Mouse (Mus musculus) gastrocnemius, adult 8-10 months (tissue): ENCODE data around the gene Tmem210. TPM values are rescaled to one million over a fixed set of nuclear protein-coding genes. Genes with fewer than 3 reads are reported as not detected.

ENCODE experiments used
- DNase-seq, 2 experiments: peaks; one replicate each; pipeline ENCODE4 v3.0.0; 2022; ENCODE audit warnings: low spot score in 2 of 2
- total RNA-seq, 4 experiments: library from RNA; stranded (reverse); gene quantifications; 2 replicates each; pipeline ENCODE4 v1.2.4; 2022

Tmem210 gene
- total RNA-seq, 4 experiments from 2014 or later: not detected

GRCm38 (mm10) chr2:25264851-25265250, 23.1 kb upstream of the Tmem210 start:
- DNase-seq: no peak

GRCm38 (mm10) chr2:25265897-25266656, 21.9 kb upstream of the Tmem210 start:
- DNase-seq: no peak

DNA sequence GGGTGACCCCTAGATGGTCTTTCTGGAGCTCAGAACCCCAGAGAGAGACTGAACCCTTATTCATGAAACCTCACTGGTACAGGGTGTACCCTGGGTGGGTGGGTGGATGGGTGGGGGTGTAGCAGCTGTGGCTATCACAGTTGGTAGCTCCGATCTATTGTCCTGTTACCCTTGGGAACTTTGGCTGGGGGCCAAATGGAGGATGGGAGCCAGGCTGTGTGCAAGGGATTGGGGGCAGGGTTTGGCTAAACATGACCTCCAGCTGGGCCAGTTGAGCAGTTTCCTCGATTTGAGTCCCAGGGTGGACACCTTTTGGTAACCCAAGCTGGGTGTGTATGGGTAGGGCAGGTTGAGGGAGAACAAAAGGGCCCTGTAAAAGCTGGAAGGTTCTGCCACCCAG, 21.2 kb upstream of the Tmem210 start:
- no peak for DNase-seq

GRCm38 (mm10) chr2:25267241-25267640, 20.7 kb upstream of the Tmem210 start:
- no peak for DNase-seq

GRCm38 (mm10) chr2:25267746-25268309, 20.1 kb upstream of the Tmem210 start:
- DNase-seq: no peak

- peak; percentile 92 to 95 for DNase-seq
Measured at GRCm38 (mm10) chr2:25271827-25272511, 16.0 kb upstream of the Tmem210 start, which contains the start of the genes Ssna1 and Anapc2. TSS of gene Ssna1 (minus strand) at chr2:25272438. TSS of gene Anapc2 (plus strand) at chr2:25272478.

- DNase-seq: no peak
Measured at GRCm38 (mm10) chr2:25272515-25272914, 15.4 kb upstream of the Tmem210 start.

DNA sequence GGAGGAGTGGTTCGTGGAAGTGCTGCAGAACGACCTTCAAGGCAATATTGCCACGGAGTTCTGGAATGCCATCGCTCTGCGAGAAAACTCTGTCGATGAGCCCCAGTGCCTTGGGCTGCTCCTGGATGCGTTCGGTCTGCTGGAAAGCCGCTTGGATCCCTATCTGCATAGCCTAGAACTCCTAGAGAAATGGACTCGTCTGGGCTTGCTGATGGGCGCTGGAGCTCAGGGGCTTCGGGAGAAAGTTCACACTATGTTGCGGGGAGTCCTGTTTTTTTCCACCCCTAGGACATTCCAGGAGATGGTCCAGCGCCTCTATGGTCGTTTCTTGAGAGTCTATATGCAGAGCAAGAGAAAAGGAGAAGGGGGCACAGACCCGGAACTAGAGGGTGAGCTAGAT, 14.9 kb upstream of the Tmem210 start:
- no peak for DNase-seq

DNA sequence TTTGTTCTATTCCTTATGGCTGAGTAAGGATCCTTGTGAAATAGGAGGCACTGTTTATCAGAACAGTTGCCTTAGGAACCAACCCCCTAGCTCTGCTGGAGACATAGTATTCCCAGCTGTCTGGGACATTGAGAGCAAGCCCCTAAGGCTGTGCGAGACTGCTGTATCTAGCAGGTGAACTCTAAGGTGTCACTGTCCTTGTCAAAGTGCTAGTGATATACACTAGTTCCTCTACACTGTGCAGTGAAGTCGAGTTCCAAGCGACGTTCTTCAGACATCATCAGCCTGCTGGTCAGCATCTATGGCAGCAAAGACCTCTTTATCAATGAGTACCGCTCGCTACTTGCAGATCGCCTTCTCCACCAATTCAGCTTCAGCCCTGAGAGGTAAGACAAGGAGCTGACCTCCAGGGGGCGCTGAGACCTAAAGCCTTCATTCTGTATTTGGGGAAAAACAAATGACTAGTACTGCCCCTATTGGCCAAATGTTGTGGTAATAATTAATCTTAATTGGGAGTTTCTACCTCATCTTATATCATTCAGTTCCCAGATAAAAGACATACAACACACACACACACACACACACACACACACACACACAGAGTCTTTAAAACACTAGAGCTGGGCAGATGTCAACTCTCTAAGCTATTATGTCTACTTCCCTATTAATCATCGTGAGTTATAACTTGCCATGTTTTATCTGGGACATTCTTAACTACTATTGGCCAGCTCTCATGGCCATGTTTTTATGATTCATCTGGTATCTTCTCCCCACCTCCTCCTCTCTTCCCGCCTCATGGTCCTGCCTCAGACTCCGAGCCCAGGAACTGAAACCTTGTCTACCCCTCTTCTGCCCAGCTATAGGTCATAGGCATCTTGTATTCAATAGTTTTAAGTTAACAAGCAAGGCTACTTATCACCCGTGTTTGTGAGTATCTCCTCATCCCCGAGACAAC, 8.7 kb upstream of the Tmem210 start:
- peak in 1 of 2 experiments; percentile 59 for DNase-seq

- no peak for DNase-seq
Measured at GRCm38 (mm10) chr2:25285551-25285950, 2.4 kb upstream of the Tmem210 start.

- no peak for DNase-seq
Measured at GRCm38 (mm10) chr2:25286314-25286713, 1.6 kb upstream of the Tmem210 start.

DNA sequence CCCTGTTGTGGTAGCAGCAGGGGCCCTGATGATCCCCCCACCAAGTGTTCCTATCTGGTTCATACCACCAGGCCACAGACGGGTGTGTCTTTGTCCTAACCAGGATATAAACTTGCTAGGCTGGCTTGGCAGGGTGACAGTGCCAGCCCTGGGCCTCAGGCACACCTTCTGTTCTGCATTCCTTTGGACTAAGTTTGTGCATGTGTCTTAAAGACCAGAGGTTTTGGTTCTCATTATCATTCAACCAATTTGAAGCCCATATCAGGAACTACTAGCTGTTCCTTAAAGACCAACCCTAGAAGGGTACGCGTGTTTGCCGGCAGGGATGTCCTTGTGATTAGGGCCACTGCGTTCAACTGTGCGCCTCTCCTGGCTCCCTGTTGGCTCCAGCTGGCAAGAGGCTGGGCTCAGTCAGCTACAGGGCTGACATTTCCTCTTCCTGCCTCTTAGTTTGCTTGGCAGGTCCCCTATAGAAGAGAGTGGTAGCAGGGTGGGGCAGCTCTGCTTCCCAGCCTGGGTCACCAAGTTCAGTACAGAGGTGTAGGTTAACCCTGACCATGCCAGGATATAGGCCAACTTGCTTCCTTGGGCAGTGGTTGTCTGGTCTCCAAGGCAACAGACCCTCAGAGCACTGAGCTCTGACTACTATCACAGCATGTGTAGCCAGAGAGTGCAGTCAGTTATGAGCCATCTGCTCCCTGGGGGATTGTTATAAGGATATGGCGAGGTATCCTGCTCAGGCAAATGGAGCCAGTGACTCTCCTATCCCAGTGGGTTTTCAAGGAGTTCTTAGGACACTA, 908 bp upstream of the Tmem210 start:
- no peak for DNase-seq

- no peak for DNase-seq
Measured at GRCm38 (mm10) chr2:25288734-25289345, 895 bp downstream of the Tmem210 start.

DNA sequence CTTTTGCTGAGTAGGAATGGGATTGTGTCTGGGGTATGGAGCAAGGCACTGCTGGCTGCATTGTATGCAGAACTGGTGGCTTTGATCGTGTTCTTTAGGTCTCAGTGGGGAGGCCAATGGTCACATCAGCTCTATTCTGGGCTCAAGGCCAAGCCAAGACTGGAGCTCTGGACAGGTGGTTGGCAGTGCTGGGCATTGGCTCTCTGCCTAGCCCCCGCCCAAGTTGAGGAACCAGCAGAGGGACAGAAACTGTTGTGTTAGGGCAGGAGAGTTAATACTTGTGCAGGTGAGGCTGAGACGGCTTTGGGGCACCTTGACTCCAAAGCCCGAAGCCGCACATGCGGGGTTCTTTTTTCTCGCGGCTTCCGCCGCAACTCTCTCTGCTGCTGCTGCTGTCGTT, 1.7 kb downstream of the Tmem210 start, which contains the start of gene Lrrc26:
Gene Lrrc26 (plus strand): TSS at position 265 of the 400 bp plus-strand sequence.
- DNase-seq: no peak

GRCm38 (mm10) chr2:25290101-25290815, 2.3 kb downstream of the Tmem210 start:
- DNase-seq: no peak

GRCm38 (mm10) chr2:25290816-25291130, 2.8 kb downstream of the Tmem210 start:
- no peak for DNase-seq

- DNase-seq: no peak
Measured at GRCm38 (mm10) chr2:25291184-25292053, 3.5 kb downstream of the Tmem210 start.

GRCm38 (mm10) chr2:25292054-25292544, 4.2 kb downstream of the Tmem210 start:
- no peak for DNase-seq
